Mouse (Mus musculus): Measurements from ENCODE around the gene Mapk1ip1.

GRCm38 (mm10) chr7:138885365-138886289 is 39.6 kb upstream of the Mapk1ip1 start:
- TF ChIP-seq POLR2A (IDR thresholded peaks at IDR 0.05; ENCODE audit: borderline replicate concordance, low read depth, low read length) (no peak), CTCF (IDR thresholded peaks at IDR 0.05; ENCODE audit: low read depth, low read length) (no peak)

Measured in bone marrow macrophage, adult 2 months (primary cell).